Mouse (Mus musculus) liver (tissue): Measurements from ENCODE around the gene Pxk.

Source experiments
- DNase-seq: peaks from one replicate; pipeline ENCODE4 v3.0.0-alpha.2; 2020; ENCODE audit warnings: mixed read lengths

Gene Pxk

DNA sequence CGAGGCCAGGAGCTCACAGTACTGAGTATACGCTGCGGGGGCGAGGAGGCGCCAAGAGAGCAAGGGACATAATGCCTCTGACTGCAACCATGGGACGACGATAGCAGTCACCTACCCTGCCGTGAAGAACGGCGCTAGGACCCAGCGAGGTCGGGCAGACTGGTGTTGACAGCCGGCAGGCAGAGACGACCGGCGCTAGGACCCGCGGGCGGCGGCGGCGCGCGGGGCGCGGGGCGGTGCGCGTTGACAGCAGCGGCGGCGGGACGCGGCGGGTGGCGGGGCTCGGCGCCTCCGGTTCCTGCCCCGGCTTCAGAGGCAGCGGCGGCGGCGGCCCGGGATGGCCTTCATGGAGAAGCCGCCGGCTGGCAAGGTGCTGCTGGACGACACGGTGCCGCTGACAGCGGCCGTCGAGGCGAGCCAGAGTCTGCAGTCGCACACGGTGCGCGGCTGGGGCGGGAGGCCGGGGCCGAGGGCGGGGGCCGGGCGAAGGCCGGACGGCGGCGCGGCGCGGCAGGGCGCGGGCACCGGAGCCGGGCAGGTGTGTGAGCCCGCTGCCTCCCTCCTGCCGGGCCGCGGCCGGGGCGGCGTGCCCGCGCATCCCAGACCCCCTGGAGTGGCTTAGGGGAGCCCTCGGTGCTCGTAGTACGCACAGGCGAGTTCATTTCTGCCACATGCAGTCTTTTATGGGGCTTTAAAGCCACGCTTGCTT is at the start of gene Pxk:
Gene Pxk, plus strand, starts transcription at position 234 of the 709 bp plus-strand sequence.
- DNase-seq = peak; percentile 93

GRCm38 (mm10) chr14:8049334-8049733 is 48.7 kb upstream of the Pxk start:
- DNase-seq = no peak

DNA sequence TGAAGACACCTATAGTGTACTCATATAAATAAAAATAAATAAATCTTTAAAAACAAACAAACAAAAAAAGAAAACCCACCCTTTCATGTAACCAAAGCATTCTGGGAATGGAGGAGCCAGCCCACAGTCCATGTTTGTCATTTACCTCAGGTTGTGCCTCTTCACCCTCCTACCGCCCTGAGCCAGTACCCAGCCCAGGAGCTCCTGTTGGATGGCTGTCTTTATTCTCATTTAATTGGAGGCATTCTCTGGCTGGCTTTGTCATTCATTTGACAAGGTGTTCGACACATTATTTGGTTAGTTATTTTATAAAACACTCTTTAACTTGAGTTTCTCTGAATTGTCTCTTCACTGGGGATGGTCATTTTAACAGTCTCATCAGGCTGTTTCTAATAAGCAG is 46.1 kb upstream of the Pxk start:
- no peak for DNase-seq

DNA sequence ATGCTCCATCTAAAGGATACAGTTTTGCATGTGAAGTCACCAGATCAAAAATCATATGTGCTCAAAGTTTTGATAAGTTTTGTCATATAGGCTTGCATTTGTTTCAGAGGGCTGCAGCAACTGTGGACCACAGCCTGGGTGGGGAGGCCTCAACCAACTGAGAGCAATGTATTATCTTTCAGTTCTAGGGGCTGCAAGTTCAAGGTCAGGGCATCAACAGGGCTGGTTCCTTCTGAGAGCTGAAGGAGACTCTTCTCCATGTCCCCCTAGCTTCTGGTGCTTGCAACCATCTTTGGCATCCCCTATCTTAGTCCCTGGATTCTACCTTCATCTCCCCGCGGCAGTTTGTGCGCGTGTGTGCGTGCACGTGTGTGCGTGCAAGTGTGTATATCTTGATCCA is 45.4 kb upstream of the Pxk start:
- DNase-seq = no peak

- DNase-seq = no peak
These were observed 43.5 kb upstream of the Pxk start for GRCm38 (mm10) chr14:8054310-8055102.

DNA sequence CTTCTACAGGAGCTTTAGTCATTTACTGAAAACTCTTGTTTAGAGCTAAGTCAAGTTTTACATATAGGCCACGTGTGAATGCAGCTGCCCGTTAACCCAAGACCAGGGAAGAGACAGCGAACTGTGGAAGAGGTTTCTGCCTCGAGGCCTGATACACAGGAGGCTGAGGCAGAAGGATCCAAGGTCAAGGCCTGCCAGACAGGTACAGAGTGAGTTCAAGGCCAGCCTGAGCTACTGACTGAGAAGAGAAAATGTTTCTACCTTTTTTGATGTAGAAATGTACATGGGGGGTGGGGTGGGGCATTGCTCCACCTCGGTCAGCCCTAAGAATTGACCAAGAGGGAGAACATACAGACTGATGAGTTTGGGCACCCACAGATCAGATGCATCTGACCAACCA is 41.9 kb upstream of the Pxk start:
- DNase-seq = no peak

GRCm38 (mm10) chr14:8059938-8060337 is 38.1 kb upstream of the Pxk start:
- DNase-seq = no peak

DNA sequence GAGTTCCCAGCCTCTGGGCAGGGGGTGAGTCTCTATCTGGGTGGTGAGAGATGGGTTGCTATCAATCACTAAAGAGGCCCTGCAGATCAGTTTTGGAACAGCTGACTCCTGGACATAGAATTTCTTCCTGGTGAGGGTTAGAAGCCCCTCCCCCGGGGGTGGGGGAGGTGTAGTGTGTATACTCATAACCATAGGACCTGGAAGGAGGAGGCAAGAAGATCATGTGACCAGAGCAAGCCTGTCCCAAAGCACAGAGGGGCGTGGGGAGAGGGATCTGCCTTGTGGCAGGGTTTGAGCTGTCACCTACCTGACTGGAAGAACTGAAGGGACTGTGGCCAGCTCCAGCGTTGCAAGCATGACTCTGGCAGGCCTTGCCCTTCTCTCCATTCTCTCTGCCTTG is 35.9 kb upstream of the Pxk start:
- peak; percentile 31 for DNase-seq

- no peak for DNase-seq
These were observed 35.3 kb upstream of the Pxk start for GRCm38 (mm10) chr14:8062537-8063301.

- peak; percentile 44 for DNase-seq
These were observed 33.9 kb upstream of the Pxk start for GRCm38 (mm10) chr14:8063835-8064785.

DNA sequence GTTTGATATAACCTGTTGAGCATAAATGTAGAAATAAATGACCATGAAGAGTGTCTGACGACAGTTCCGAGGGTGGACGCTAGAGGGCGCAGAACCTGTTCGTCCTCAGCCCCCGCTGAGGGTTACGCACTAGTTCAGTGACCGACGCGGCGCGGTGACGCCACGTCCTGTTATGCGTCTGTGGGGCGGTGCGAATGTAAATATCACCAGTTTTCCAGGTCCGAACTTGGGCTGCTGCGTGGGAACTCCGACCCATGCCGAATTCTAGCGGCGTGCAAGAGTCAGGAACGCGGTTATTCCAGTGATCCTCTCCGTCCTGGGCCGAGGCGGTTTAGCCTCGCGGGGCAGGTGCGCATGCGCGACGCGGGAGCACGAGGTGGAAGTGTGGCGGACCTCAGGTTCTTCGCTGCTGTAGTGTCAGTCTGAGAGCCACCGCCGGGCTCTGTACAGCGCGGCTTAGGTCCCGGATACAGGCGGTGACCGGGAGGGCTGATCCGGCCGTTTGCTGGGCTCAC is 17.8 kb upstream of the Pxk start, which contains the start of gene Rpp14:
Gene Rpp14, plus strand, starts transcription at position 203 of the 515 bp plus-strand sequence.
- DNase-seq = peak; percentile 94

DNA sequence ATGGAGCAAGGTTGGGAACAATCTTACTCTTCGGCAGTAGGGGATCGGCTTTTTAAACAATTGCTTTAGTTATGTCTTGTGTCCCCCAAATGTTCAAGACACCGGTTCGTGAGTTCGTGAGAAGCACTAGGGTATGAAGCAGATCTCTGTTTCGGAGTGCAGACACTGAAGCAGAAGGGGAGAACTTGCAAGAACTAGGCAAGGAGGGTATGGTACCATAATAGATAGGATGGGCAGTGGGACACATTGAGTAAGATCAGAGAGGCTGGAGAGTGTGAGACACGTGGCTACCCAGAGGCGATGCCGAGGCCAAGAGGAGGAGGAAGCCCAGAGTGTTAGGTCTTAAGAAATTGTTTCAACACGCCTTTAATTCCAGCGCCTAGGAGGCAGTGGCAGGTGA is 17.3 kb upstream of the Pxk start:
- DNase-seq = peak; percentile 21

DNA sequence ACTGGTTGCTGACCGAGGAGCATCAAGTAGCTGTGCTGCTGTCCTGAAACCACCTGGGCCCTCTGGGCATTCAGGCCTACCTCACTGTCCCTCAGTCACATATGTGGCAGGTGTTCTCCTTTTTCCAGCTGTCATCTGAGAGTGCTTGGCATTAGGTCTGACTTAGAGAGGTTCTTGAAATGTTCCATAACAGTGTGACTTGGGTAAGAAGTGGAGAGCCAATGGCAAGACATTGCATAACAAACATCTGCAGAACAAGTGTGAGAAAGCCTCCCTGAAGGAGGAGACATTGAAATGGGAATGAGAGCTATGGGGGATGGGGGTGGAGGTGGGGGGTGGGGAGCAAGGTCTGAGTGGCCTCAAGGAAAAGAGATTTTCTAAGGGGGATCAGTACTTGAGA is 15.1 kb upstream of the Pxk start:
- no peak for DNase-seq

DNA sequence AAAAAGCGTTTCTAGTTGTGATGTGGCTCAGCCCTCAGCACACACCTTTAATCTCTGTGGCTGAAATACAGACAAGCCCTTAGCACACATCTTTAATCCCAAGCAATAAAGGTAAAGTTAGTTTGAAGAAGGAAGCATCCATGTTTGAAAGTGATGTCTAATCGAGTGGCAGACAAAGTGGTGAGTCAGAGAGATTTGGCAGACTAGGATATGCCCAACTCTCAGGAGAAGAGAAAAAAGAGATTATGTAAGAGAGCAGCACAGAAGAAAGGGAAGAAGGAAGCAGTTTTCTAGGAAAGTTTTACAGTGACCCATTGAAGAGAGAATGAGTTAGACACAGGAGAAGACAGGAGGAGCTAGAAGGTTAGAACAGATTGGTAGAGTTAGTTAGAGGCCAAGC is 9.0 kb upstream of the Pxk start:
- DNase-seq = no peak

GRCm38 (mm10) chr14:8092573-8092972 is 5.4 kb upstream of the Pxk start:
- no peak for DNase-seq

DNA sequence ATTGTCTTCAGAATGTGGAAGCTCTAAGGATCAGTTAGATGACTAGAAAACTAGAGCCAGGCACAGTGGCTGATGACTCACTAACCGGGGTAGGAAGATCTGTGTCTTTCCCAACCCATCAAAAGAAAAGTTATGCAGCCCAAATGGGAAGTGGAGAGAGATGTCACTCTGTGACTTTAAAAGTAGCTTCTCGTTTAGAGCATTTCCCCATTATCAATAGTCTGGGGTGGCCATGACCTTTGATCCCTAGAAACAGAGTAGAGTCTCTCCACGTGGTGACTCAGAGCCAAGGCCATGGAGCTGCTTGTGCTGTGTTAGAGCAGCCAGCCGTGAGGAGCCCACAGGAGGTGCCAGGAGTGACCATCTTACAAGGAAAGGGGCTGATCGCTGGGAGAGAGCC is 4.6 kb upstream of the Pxk start:
- no peak for DNase-seq

DNA sequence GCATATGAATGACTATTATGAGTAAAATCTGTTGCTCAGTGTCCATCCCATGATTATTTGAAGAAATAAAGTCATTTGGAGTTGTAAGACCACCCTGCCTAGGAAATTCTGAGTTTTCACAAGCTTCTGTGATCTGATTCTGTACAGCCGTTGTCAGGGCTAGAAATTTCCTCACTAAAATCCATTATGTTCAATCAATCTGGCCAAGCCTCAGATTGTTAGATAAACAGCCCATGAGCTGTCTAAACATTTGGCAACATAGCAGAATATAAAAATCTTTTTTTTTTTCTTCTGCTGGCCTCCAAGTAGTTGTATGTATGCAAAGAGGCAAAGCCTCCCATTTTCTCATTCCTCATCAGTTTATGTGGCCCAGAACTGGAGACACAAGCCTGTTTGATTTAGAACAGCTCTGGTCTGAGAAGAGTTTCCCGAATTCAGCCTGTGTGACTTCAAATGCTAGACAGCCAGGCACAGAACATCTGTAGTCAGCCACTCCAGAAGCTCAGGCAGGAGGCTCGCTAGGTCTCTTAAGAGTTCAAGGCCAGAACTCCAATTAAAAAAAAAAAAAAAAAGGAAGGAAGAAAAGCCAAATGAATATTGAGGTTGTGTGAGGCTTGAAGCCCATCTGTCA is 3.0 kb upstream of the Pxk start:
- no peak for DNase-seq

GRCm38 (mm10) chr14:8095562-8095950 is 2.5 kb upstream of the Pxk start:
- DNase-seq = no peak

DNA sequence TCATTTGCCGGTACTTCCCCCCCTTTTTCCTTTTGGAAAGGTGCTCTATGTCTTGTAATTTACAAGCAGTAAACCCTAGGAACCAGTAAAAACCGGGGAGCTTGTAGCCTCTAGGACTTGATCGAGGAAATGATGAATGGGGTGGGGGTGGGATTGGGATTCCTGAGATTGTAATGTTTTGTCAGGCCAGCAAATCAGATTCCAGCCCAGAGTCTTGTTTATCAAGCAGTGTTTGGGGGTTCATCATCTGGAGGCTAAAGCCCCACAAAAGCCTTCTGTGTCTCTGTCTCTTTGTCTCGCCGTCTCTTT is 630 bp downstream of the Pxk start:
- no peak for DNase-seq

DNA sequence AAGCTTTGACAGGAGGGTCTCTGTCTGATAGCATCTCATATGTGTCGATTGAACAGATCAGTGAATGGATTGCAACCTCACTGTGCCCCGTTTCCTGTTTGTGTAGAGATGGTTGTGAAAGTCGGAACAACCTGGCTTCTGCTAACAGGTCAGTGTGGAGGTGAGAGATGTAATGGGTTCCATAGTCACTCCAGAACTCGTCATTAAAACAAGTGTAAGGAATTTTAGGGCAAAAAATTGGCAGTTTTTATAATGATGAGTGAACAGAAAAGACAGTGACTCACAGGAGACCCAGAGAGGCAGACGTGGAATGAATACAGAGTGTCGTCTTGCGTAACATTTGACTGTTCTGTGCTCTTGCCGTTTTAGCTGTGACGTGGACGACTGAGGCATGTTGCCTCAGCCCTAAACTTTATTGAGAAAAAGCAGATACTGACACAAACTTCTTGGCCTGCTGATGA is 1.6 kb downstream of the Pxk start:
- no peak for DNase-seq

GRCm38 (mm10) chr14:8101886-8102285 is 3.9 kb downstream of the Pxk start:
- no peak for DNase-seq

- DNase-seq = no peak
These were observed 4.7 kb downstream of the Pxk start for GRCm38 (mm10) chr14:8102676-8103075.
